Mouse (Mus musculus) CH12.LX (cell line): ENCODE results near the gene Abcd3. TPM values are rescaled to one million over a fixed set of nuclear protein-coding genes. Genes with fewer than 3 reads are reported as not detected.

Experiments
- DNase-seq: peaks from one replicate; pipeline ENCODE4 v3.0.0-alpha.2; 2013; ENCODE audit errors: extremely low read depth
- H3K27ac ChIP-seq: 2 replicates; pipeline ENCODE4 v1.5.1; 2012; ENCODE audit warnings: low read depth, mild to moderate bottlenecking, control low read depth, moderate library complexity; ENCODE audit not compliant: insufficient read depth
- H3K27me3 ChIP-seq: replicated peaks from 2 replicates; pipeline ENCODE3; 2012; ENCODE audit warnings: inconsistent platforms
- H3K36me3 ChIP-seq, 2 experiments: replicated peaks in 1 of 2; 2 replicates each; pipeline versions ENCODE3 to v1.6.1; 2012; ENCODE audit warnings: inconsistent platforms in 1 of 2, low read length in 1 of 2, mild to moderate bottlenecking in 1 of 2, mixed read lengths in 1 of 2, moderate library complexity in 1 of 2; ENCODE audit not compliant: control insufficient read depth in 1 of 2, insufficient read depth in 1 of 2
- H3K4me1 ChIP-seq, 2 experiments: 2 replicates each; pipeline ENCODE4 v1.6.1; 2012; ENCODE audit warnings: inconsistent platforms in 1 of 2, moderate library complexity in 1 of 2; ENCODE audit not compliant: insufficient read depth in 2 of 2, control insufficient read depth in 1 of 2
- H3K4me2 ChIP-seq: 2 replicates; pipeline ENCODE4 v1.6.1; 2012; ENCODE audit warnings: low read depth, mild to moderate bottlenecking, control low read depth; ENCODE audit not compliant: poor library complexity, insufficient read depth, severe bottlenecking
- H3K4me3 ChIP-seq, 3 experiments: fragments of 150-350 bp in 1 of 3; sonication (generic) in 1 of 3; replicated peaks in 1 of 3; 2 replicates each; pipeline versions ENCODE3 to v1.5.1; 2011 to 2012; ENCODE audit warnings: low read depth in 2 of 3, low read length in 2 of 3, mild to moderate bottlenecking in 2 of 3, moderate library complexity in 2 of 3, control low read depth in 1 of 3, improper control_type of control experiment in 1 of 3, inconsistent platforms in 1 of 3, mixed read lengths in 1 of 3; ENCODE audit not compliant: poor library complexity in 1 of 3
- H3K79me2 ChIP-seq: replicated peaks from 2 replicates; pipeline ENCODE4 v1.6.1; 2012; ENCODE audit warnings: mild to moderate bottlenecking, moderate library complexity; ENCODE audit not compliant: control insufficient read depth, poor library complexity, insufficient read depth, severe bottlenecking; ENCODE audit errors: extremely low read depth
- H3K9ac ChIP-seq: 2 replicates; pipeline ENCODE4 v1.6.1; 2012; ENCODE audit warnings: low read depth, mild to moderate bottlenecking, control low read depth, moderate library complexity; ENCODE audit not compliant: insufficient read depth
- H3K9me3 ChIP-seq: replicated peaks from 2 replicates; pipeline ENCODE3; 2012; ENCODE audit warnings: low read length, inconsistent platforms, mixed read lengths
- CHD1 ChIP-seq: IDR thresholded peaks from 2 replicates; pipeline ENCODE4 v1.6.1; 2012; ENCODE audit warnings: low read depth, low read length, improper control_type of control experiment, inconsistent platforms
- CHD2 ChIP-seq: IDR thresholded peaks from 2 replicates; pipeline ENCODE4 v1.6.1; 2011; ENCODE audit warnings: low read length, improper control_type of control experiment
- E2F4 ChIP-seq: IDR thresholded peaks from 2 replicates; pipeline ENCODE4 v1.6.1; 2011; ENCODE audit warnings: low read depth, low read length, improper control_type of control experiment; ENCODE audit not compliant: insufficient replicate concordance
- EP300 ChIP-seq: IDR thresholded peaks from 2 replicates; pipeline ENCODE4 v1.6.1; 2011; ENCODE audit warnings: low read length, improper control_type of control experiment
- GABPA ChIP-seq: IDR thresholded peaks from 2 replicates; pipeline ENCODE4 v1.6.1; 2012; ENCODE audit warnings: low read depth, low read length, improper control_type of control experiment, inconsistent platforms; ENCODE audit not compliant: insufficient replicate concordance
- HCFC1 ChIP-seq: IDR thresholded peaks from 2 replicates; pipeline ENCODE4 v1.6.1; 2012; ENCODE audit warnings: low read depth, mild to moderate bottlenecking, inconsistent platforms, low read length, improper control_type of control experiment
- JUND ChIP-seq: conservative IDR thresholded peaks from 2 replicates; pipeline ENCODE4 v1.6.1; 2011; ENCODE audit warnings: low read depth, low read length, improper control_type of control experiment
- MAX ChIP-seq: IDR thresholded peaks from 2 replicates; pipeline ENCODE4 v1.6.1; 2011; ENCODE audit warnings: low read length, improper control_type of control experiment
- MAZ ChIP-seq: IDR thresholded peaks from 2 replicates; pipeline ENCODE4 v1.6.1; 2012; ENCODE audit warnings: low read depth, mild to moderate bottlenecking, inconsistent platforms, low read length, improper control_type of control experiment, moderate library complexity
- MEF2A ChIP-seq: IDR thresholded peaks from 2 replicates; pipeline ENCODE4 v1.6.1; 2014; ENCODE audit warnings: low read depth, mild to moderate bottlenecking, inconsistent platforms, low read length, improper control_type of control experiment, borderline replicate concordance
- MXI1 ChIP-seq: IDR thresholded peaks from 2 replicates; pipeline ENCODE4 v1.6.1; 2011; ENCODE audit warnings: mild to moderate bottlenecking, low read depth, low read length, improper control_type of control experiment
- NELFE ChIP-seq: IDR thresholded peaks from 2 replicates; pipeline ENCODE4 v1.6.1; 2011; ENCODE audit warnings: low read depth, low read length, improper control_type of control experiment
- PAX5 ChIP-seq: IDR thresholded peaks from 2 replicates; pipeline ENCODE4 v1.6.1; 2012; ENCODE audit warnings: low read length, inconsistent platforms, mixed read lengths
- POLR2A ChIP-seq: IDR thresholded peaks from 2 replicates; pipeline ENCODE4 v1.6.1; 2011; ENCODE audit warnings: low read depth, mild to moderate bottlenecking, improper control_type of control experiment, low read length
- POLR2AphosphoS2 ChIP-seq: IDR thresholded peaks from 2 replicates; pipeline ENCODE4 v1.6.1; 2011; ENCODE audit warnings: low read depth, low read length, improper control_type of control experiment
- RAD21 ChIP-seq: IDR thresholded peaks from 2 replicates; pipeline ENCODE4 v1.6.1; 2011; ENCODE audit warnings: low read depth, mild to moderate bottlenecking, low read length, improper control_type of control experiment, moderate library complexity
- RCOR1 ChIP-seq: conservative IDR thresholded peaks from 2 replicates; pipeline ENCODE4 v1.6.1; 2012; ENCODE audit warnings: low read depth, mild to moderate bottlenecking, inconsistent platforms, low read length, improper control_type of control experiment
- SIN3A ChIP-seq: IDR thresholded peaks from 2 replicates; pipeline ENCODE4 v1.6.1; 2012; ENCODE audit warnings: low read length, improper control_type of control experiment, inconsistent platforms
- SMC3 ChIP-seq: IDR thresholded peaks from 2 replicates; pipeline ENCODE4 v1.6.1; 2011; ENCODE audit warnings: low read depth, low read length, improper control_type of control experiment
- TCF12 ChIP-seq: IDR thresholded peaks from 2 replicates; pipeline ENCODE4 v1.6.1; 2014; ENCODE audit warnings: low read depth, mild to moderate bottlenecking, inconsistent platforms, low read length, improper control_type of control experiment
- UBTF ChIP-seq: IDR thresholded peaks from 2 replicates; pipeline ENCODE4 v1.6.1; 2012; ENCODE audit warnings: low read depth, mild to moderate bottlenecking, inconsistent platforms, low read length, improper control_type of control experiment, moderate library complexity
- USF1 ChIP-seq: IDR thresholded peaks from 2 replicates; pipeline ENCODE4 v1.6.1; 2014; ENCODE audit warnings: low read depth, mild to moderate bottlenecking, inconsistent platforms, low read length, improper control_type of control experiment
- ZC3H11A ChIP-seq: IDR thresholded peaks from 2 replicates; pipeline ENCODE4 v1.6.1; 2012; ENCODE audit warnings: low read depth, mild to moderate bottlenecking, inconsistent platforms, low read length, improper control_type of control experiment
- ZKSCAN1 ChIP-seq: IDR thresholded peaks from 2 replicates; pipeline ENCODE4 v1.6.1; 2012; ENCODE audit warnings: low read depth, inconsistent platforms, low read length, improper control_type of control experiment, borderline replicate concordance
- ZNF384 ChIP-seq: IDR thresholded peaks from 2 replicates; pipeline ENCODE4 v1.6.1; 2012; ENCODE audit warnings: low read depth, low read length, improper control_type of control experiment, inconsistent platforms
- dilution Hi-C: fragments of 300-500 bp; cut with MboI; formaldehyde crosslinking; loops from 2 replicates; pipeline ENCODE4 v1.14.3; 2020; ENCODE audit warnings: low sequenced_read_pairs; ENCODE audit not compliant: extremely low pct_unique_long_range_greater_than_20kb, extremely low pct_ligation_motif_present
- in situ Hi-C: fragments of 300-500 bp; cut with MboI; formaldehyde crosslinking; loops from 3 replicates; pipeline ENCODE4 v1.14.3; 2019; ENCODE audit warnings: low sequenced_read_pairs, low pct_ligation_motif_present, low pct_unique_long_range_greater_than_20kb, mixed read lengths
- polyA plus RNA-seq: library from polyadenylated mRNA; unstranded; fragments of >175 nt; gene quantifications from 2 replicates; pipeline ENCODE4 v1.2.1, GENCODE M21; 2012; ENCODE audit warnings: low read depth; ENCODE audit not compliant: insufficient read length
- total RNA-seq, 2 experiments: library from RNA; depleted of rRNA; stranded (reverse); fragments of 300-350 nt in 1 of 2; fragments of >200 nt in 1 of 2; gene quantifications; 2 replicates each; pipeline ENCODE4 v1.2.3; 2012 to 2014

The Abcd3 gene
- total and polyA plus RNA-seq, 3 experiments: 53.5 to 65.9 (median 53.8) TPM

- Histone ChIP-seq H3K27ac (no peak overlapping the region), H3K4me2 (no peak overlapping the region), H3K79me2 (no peaks in the 10 kb centered on the region), H3K9ac (no peak overlapping the region), H3K9me3 (no peaks in the 10 kb centered on the region), H3K27me3 (no peaks in the 10 kb centered on the region), H3K36me3 (peaks cover 0 to 14% of the 10 kb centered on the region in 2 experiments), H3K4me1 (peaks cover 0 to 12% of the 10 kb centered on the region in 2 experiments; a peak in 2 of 4 replicates), H3K4me3 (no peak overlapping the region)
- TF ChIP-seq ZKSCAN1 (no peak), CHD2 (no peak), PAX5 (no peak), RAD21 (no peak), MAZ (no peak), UBTF (no peak), CHD1 (no peak), HCFC1 (no peak), TCF12 (no peak), NELFE (no peak), SMC3 (no peak), ZC3H11A (no peak), RCOR1 (no peak), JUND (no peak), SIN3A (no peak), ZNF384 (no peak), GABPA (no peak), EP300 (no peak), MXI1 (no peak)
- DNase-seq: no peak
- dilution Hi-C loops: no loop called here
- in situ Hi-C loops: loop anchor here (25.0 kb wide), 1 partner anchor 573 kb away; the partner anchor contains the start of gene Rwdd3
Measured at GRCm38 (mm10) chr3:121735542-121735941, 79.6 kb downstream of the Abcd3 start.

GRCm38 (mm10) chr3:121729678-121730077 is 85.4 kb downstream of the Abcd3 start:
- DNase-seq: no peak
- in situ Hi-C loops: loop anchor here (25.0 kb wide), 1 partner anchor 567 kb away; the partner anchor contains the start of gene Rwdd3
- no peak overlapping the region for H3K9ac ChIP-seq
- no peak overlapping the region for H3K4me2 ChIP-seq
- no peak overlapping the region for H3K4me3 ChIP-seq
- no peak overlapping the region for H3K27ac ChIP-seq
- H3K9me3 ChIP-seq: no peaks in the 10 kb centered on the region
- H3K79me2 ChIP-seq: no peaks in the 10 kb centered on the region
- H3K36me3 ChIP-seq: peaks cover 0 to 30% of the 10 kb centered on the region in 2 experiments
- no peaks in the 10 kb centered on the region for H3K4me1 ChIP-seq
- H3K27me3 ChIP-seq: no peaks in the 10 kb centered on the region
- TF ChIP-seq RAD21 (no peak), MAZ (no peak), POLR2A (no peak), RCOR1 (no peak), SMC3 (no peak), TCF12 (no peak), USF1 (no peak), ZNF384 (no peak), MAX (no peak), MEF2A (no peak), EP300 (no peak), E2F4 (no peak), POLR2AphosphoS2 (no peak), NELFE (no peak)
- dilution Hi-C loops: no loop called here
